Mouse (Mus musculus) brain, embryonic 14.5 days (tissue): ENCODE data around the gene Prm1.

ENCODE experiments used
- CTCF ChIP-seq: fragments of 200-500 bp; IDR thresholded peaks from 2 replicates; pipeline ENCODE4 v1.5.1; 2012; ENCODE audit warnings: inconsistent platforms, mild to moderate bottlenecking, moderate library complexity, borderline replicate concordance; ENCODE audit not compliant: insufficient read depth, insufficient read length; ENCODE audit errors: extremely low read depth
- POLR2A ChIP-seq: fragments of 200-500 bp; IDR thresholded peaks from 2 replicates; pipeline ENCODE4 v1.6.1; 2012; ENCODE audit warnings: mild to moderate bottlenecking, inconsistent platforms, borderline replicate concordance; ENCODE audit not compliant: poor library complexity, insufficient read depth, insufficient read length, severe bottlenecking; ENCODE audit errors: extremely low read depth

GRCm38 (mm10) chr16:10761182-10761581 lies 44.5 kb downstream of the Prm1 start:
- TF ChIP-seq CTCF (no peak), POLR2A (no peak)
